Mouse (Mus musculus): Measurements from ENCODE around the gene Cpa4. TPM values are rescaled to one million over a fixed set of nuclear protein-coding genes. Genes with fewer than 3 reads are reported as not detected.

Cpa4 gene
- polyA plus RNA-seq (2015; fragmentation: Nextera tagmentation; extraction: Ambion mirVana) = 0.12 and 0.14 TPM in 2 replicates

GRCm38 (mm10) chr6:30568069-30568468, at the start of gene Cpa4:
Gene Cpa4 (plus strand): TSS chr6:30568369.
- Histone ChIP-seq H3K4me3 (ENCODE audit: low read length) (no peak within 1 kb of the TSS), H3K9me3 (ENCODE audit: low read length) (no peaks in the 10 kb centered on the region), H3K4me1 (ENCODE audit: insufficient read depth, low read length) (peaks cover 5% of the 10 kb centered on the region; the same call in 1 of the 2 replicates), H3K9ac (replicated peaks; ENCODE audit: low read length) (no peak within 1 kb of the TSS), H3K36me3 (ENCODE audit: insufficient read depth, low read length) (no peaks in the 10 kb centered on the region), H3K27me3 (ENCODE audit: insufficient read depth, low read length) (no peaks in the 10 kb centered on the region), H3K27ac (ENCODE audit: low read length) (no peak within 1 kb of the TSS), H3K4me2 (replicated peaks; ENCODE audit: low read depth, low read length) (no peak within 1 kb of the TSS)
- 68% methylated on average over 5 of the region's 5 CpGs for WGBS
- no peak for ATAC-seq (ENCODE audit: low FRiP score, low TSS enrichment)

DNA sequence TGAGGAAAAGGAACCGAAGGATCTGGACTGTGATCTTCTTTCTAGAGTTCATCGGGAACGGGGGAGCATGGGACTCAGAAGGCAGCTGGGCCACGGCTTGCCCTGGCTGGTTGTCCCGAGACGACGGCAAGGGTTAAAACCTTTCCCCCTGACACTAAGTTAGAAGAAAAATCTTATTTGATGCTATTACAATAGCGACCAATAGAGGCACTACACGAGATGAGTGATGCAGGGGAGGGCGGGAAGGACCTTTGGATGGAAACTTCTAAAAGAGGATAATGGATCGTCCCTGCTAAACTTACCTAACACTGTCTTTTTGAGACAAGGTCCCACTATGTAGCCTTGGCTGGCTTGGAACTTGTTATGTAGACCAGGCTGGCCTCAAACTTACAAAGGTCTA, 47.8 kb upstream of the Cpa4 start:
- no peak overlapping the region for H3K4me3 ChIP-seq (ENCODE audit: low read length)
- H3K9me3 ChIP-seq (ENCODE audit: low read length) = no peaks in the 10 kb centered on the region
- no peak for ATAC-seq (ENCODE audit: low FRiP score, low TSS enrichment)
- no peak overlapping the region for H3K4me2 ChIP-seq (replicated peaks; ENCODE audit: low read depth, low read length)
- peaks cover 9% of the 10 kb centered on the region for H3K4me1 ChIP-seq (ENCODE audit: insufficient read depth, low read length)
- no peaks in the 10 kb centered on the region for H3K36me3 ChIP-seq (ENCODE audit: insufficient read depth, low read length)
- H3K9ac ChIP-seq (replicated peaks; ENCODE audit: low read length) = no peak overlapping the region
- H3K27me3 ChIP-seq (ENCODE audit: insufficient read depth, low read length) = no peaks in the 10 kb centered on the region
- 65% methylated on average over 11 of the region's 11 CpGs for WGBS
- no peak overlapping the region for H3K27ac ChIP-seq (ENCODE audit: low read length)

GRCm38 (mm10) chr6:30525456-30526332, 42.5 kb upstream of the Cpa4 start:
- H3K27ac ChIP-seq (ENCODE audit: low read length) = peak overlapping the region; percentile 96
- no peak overlapping the region for H3K4me2 ChIP-seq (replicated peaks; ENCODE audit: low read depth, low read length)
- H3K27me3 ChIP-seq (ENCODE audit: insufficient read depth, low read length) = no peaks in the 10 kb centered on the region
- 36% methylated on average over 7 of the region's 7 CpGs for WGBS
- no peaks in the 10 kb centered on the region for H3K36me3 ChIP-seq (ENCODE audit: insufficient read depth, low read length)
- H3K9ac ChIP-seq (replicated peaks; ENCODE audit: low read length) = 0 out of 2 replicates have a peak overlapping the region, but pooled peaks have one; percentile 2
- ATAC-seq (ENCODE audit: low FRiP score, low TSS enrichment) = no peak
- H3K9me3 ChIP-seq (ENCODE audit: low read length) = no peaks in the 10 kb centered on the region
- H3K4me1 ChIP-seq (ENCODE audit: insufficient read depth, low read length) = peaks cover 44% of the 10 kb centered on the region
- H3K4me3 ChIP-seq (ENCODE audit: low read length) = no peak overlapping the region

- no peak overlapping the region for H3K4me3 ChIP-seq (ENCODE audit: low read length)
- peak overlapping the region; percentile 33 for H3K4me2 ChIP-seq (replicated peaks; ENCODE audit: low read depth, low read length)
- H3K4me1 ChIP-seq (ENCODE audit: insufficient read depth, low read length) = peaks cover 44% of the 10 kb centered on the region
- H3K9ac ChIP-seq (replicated peaks; ENCODE audit: low read length) = peak overlapping the region; percentile 65
- no peaks in the 10 kb centered on the region for H3K36me3 ChIP-seq (ENCODE audit: insufficient read depth, low read length)
- peak; percentile 47; the same call in 1 of the 2 replicates for ATAC-seq (ENCODE audit: low FRiP score, low TSS enrichment)
- no peaks in the 10 kb centered on the region for H3K27me3 ChIP-seq (ENCODE audit: insufficient read depth, low read length)
- H3K27ac ChIP-seq (ENCODE audit: low read length) = peak overlapping the region; percentile 96
- H3K9me3 ChIP-seq (ENCODE audit: low read length) = no peaks in the 10 kb centered on the region
- WGBS = 8% methylated on average over 19 of the region's 19 CpGs
These were observed 41.3 kb upstream of the Cpa4 start for GRCm38 (mm10) chr6:30526586-30527515.

- Histone ChIP-seq H3K4me3 (ENCODE audit: low read length) (no peak overlapping the region), H3K4me1 (ENCODE audit: insufficient read depth, low read length) (peaks cover 44% of the 10 kb centered on the region), H3K27ac (ENCODE audit: low read length) (peak overlapping the region; percentile 85), H3K9me3 (ENCODE audit: low read length) (no peaks in the 10 kb centered on the region), H3K9ac (replicated peaks; ENCODE audit: low read length) (no peak overlapping the region), H3K27me3 (ENCODE audit: insufficient read depth, low read length) (no peaks in the 10 kb centered on the region), H3K36me3 (ENCODE audit: insufficient read depth, low read length) (no peaks in the 10 kb centered on the region), H3K4me2 (replicated peaks; ENCODE audit: low read depth, low read length) (no peak overlapping the region)
- ATAC-seq (ENCODE audit: low FRiP score, low TSS enrichment) = peak; percentile 46
- WGBS = 25% methylated on average over 6 of the region's 6 CpGs
These were observed 39.4 kb upstream of the Cpa4 start for GRCm38 (mm10) chr6:30528800-30529199.

GRCm38 (mm10) chr6:30535340-30535739, 32.8 kb upstream of the Cpa4 start:
- WGBS = 62% methylated on average over 3 of the region's 3 CpGs
- H3K9me3 ChIP-seq (ENCODE audit: low read length) = no peaks in the 10 kb centered on the region
- ATAC-seq (ENCODE audit: low FRiP score, low TSS enrichment) = no peak
- H3K4me2 ChIP-seq (replicated peaks; ENCODE audit: low read depth, low read length) = no peak overlapping the region
- no peak overlapping the region for H3K27ac ChIP-seq (ENCODE audit: low read length)
- peaks cover 10% of the 10 kb centered on the region; the same call in 1 of the 2 replicates for H3K4me1 ChIP-seq (ENCODE audit: insufficient read depth, low read length)
- no peak overlapping the region for H3K9ac ChIP-seq (replicated peaks; ENCODE audit: low read length)
- H3K4me3 ChIP-seq (ENCODE audit: low read length) = no peak overlapping the region
- H3K36me3 ChIP-seq (ENCODE audit: insufficient read depth, low read length) = no peaks in the 10 kb centered on the region
- H3K27me3 ChIP-seq (ENCODE audit: insufficient read depth, low read length) = no peaks in the 10 kb centered on the region

DNA sequence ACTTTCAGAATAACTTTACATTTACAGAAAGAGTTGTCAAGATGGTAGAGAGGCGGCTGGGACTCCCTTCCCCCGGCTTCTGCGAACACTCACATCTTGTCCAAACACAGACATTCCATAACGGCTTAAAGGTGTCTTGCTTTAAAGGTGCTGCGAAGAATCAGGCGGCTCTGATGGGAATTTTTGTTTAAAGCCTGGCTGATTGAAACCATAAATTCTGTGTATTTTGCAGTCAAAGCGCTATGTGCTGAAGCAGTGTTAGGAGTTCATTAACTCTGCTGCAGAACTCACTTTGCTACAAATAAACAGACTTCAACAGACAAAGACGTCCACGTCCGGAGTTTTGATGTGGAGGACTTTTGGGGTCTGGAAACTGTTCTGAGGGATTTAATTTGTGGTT, 29.9 kb upstream of the Cpa4 start:
- Histone ChIP-seq H3K27me3 (ENCODE audit: insufficient read depth, low read length) (no peaks in the 10 kb centered on the region), H3K4me1 (ENCODE audit: insufficient read depth, low read length) (peaks cover 22% of the 10 kb centered on the region), H3K27ac (ENCODE audit: low read length) (peak overlapping the region; percentile 55; the same call in 1 of the 2 replicates), H3K9ac (replicated peaks; ENCODE audit: low read length) (peak overlapping the region; percentile 3; the same call in 1 of the 2 replicates), H3K4me3 (ENCODE audit: low read length) (no peak overlapping the region), H3K9me3 (ENCODE audit: low read length) (no peaks in the 10 kb centered on the region), H3K4me2 (replicated peaks; ENCODE audit: low read depth, low read length) (no peak overlapping the region), H3K36me3 (ENCODE audit: insufficient read depth, low read length) (no peaks in the 10 kb centered on the region)
- no peak for ATAC-seq (ENCODE audit: low FRiP score, low TSS enrichment)
- WGBS = 51% methylated on average over 10 of the region's 10 CpGs

GRCm38 (mm10) chr6:30538800-30539199, 29.4 kb upstream of the Cpa4 start:
- H3K9ac ChIP-seq (replicated peaks; ENCODE audit: low read length) = no peak overlapping the region
- no peaks in the 10 kb centered on the region for H3K9me3 ChIP-seq (ENCODE audit: low read length)
- H3K4me3 ChIP-seq (ENCODE audit: low read length) = no peak overlapping the region
- H3K27me3 ChIP-seq (ENCODE audit: insufficient read depth, low read length) = no peaks in the 10 kb centered on the region
- peak overlapping the region; percentile 14; the same call in 1 of the 2 replicates for H3K27ac ChIP-seq (ENCODE audit: low read length)
- H3K36me3 ChIP-seq (ENCODE audit: insufficient read depth, low read length) = no peaks in the 10 kb centered on the region
- 67% methylated on average over 5 of the region's 5 CpGs for WGBS
- H3K4me1 ChIP-seq (ENCODE audit: insufficient read depth, low read length) = peaks cover 27% of the 10 kb centered on the region
- ATAC-seq (ENCODE audit: low FRiP score, low TSS enrichment) = no peak
- no peak overlapping the region for H3K4me2 ChIP-seq (replicated peaks; ENCODE audit: low read depth, low read length)

GRCm38 (mm10) chr6:30541009-30541799, 27.0 kb upstream of the Cpa4 start, which contains the start of gene Cpa2:
Gene Cpa2 (plus strand): TSS chr6:30541582.
- no peak for ATAC-seq (ENCODE audit: low FRiP score, low TSS enrichment)
- Histone ChIP-seq H3K4me3 (ENCODE audit: low read length) (no peak within 1 kb of the TSS), H3K4me1 (ENCODE audit: insufficient read depth, low read length) (peaks cover 46% of the 10 kb centered on the region), H3K36me3 (ENCODE audit: insufficient read depth, low read length) (no peaks in the 10 kb centered on the region), H3K27ac (ENCODE audit: low read length) (peak within 1 kb of the TSS; percentile 7; the same call in 1 of the 2 replicates), H3K9ac (replicated peaks; ENCODE audit: low read length) (no peak within 1 kb of the TSS), H3K27me3 (ENCODE audit: insufficient read depth, low read length) (no peaks in the 10 kb centered on the region), H3K4me2 (replicated peaks; ENCODE audit: low read depth, low read length) (no peak within 1 kb of the TSS), H3K9me3 (ENCODE audit: low read length) (no peaks in the 10 kb centered on the region)
- WGBS = 55% methylated on average over 11 of the region's 11 CpGs

All from kidney, embryonic 16.5 days (tissue).